Mouse (Mus musculus) forebrain, embryonic 15.5 days (tissue): ENCODE data around the gene Rab40c. TPM values are rescaled to one million over a fixed set of nuclear protein-coding genes. Genes with fewer than 3 reads are reported as not detected.

Source experiments
- ATAC-seq: fragments of 200-750 bp; cut with Nextera tagmentation; replicated peaks from 2 replicates; pipeline ENCODE4 v1.8.0; 2017; ENCODE audit warnings: mild to moderate bottlenecking, moderate TSS enrichment, moderate library complexity
- H3K27ac ChIP-seq: fragments of 300-500 bp; sonication (generic); replicated peaks from 2 replicates; pipeline ENCODE4 v1.5.1; 2015; ENCODE audit warnings: mild to moderate bottlenecking, inconsistent platforms
- H3K27me3 ChIP-seq: fragments of 300-500 bp; sonication (generic); 2 replicates; pipeline ENCODE4 v1.6.1; 2015; ENCODE audit warnings: inconsistent platforms
- H3K36me3 ChIP-seq: fragments of 300-500 bp; sonication (generic); 2 replicates; pipeline ENCODE4 v1.6.1; 2015; ENCODE audit warnings: mild to moderate bottlenecking, inconsistent platforms
- H3K4me1 ChIP-seq: fragments of 300-500 bp; sonication (generic); 2 replicates; pipeline ENCODE4 v1.6.1; 2015; ENCODE audit warnings: inconsistent platforms
- H3K4me2 ChIP-seq: fragments of 300-500 bp; sonication (generic); replicated peaks from 2 replicates; pipeline ENCODE4 v1.6.1; 2015; ENCODE audit warnings: mild to moderate bottlenecking, inconsistent platforms
- H3K4me3 ChIP-seq: fragments of 300-500 bp; sonication (generic); 2 replicates; pipeline ENCODE4 v1.5.1; 2015; ENCODE audit warnings: mild to moderate bottlenecking, inconsistent platforms
- H3K9ac ChIP-seq: fragments of 300-500 bp; sonication (generic); replicated peaks from 2 replicates; pipeline ENCODE4 v1.6.1; 2015; ENCODE audit warnings: mild to moderate bottlenecking, inconsistent platforms
- H3K9me3 ChIP-seq: fragments of 300-500 bp; sonication (generic); 2 replicates; pipeline ENCODE4 v1.6.1; 2016; ENCODE audit warnings: inconsistent platforms
- WGBS: fragments of 180-500 bp; shearing (Covaris S2); methylation state at CpG from one replicate; pipeline ENCODE4 v1.1.7; 2015; ENCODE audit warnings: mixed read lengths; 5-methylcytosine and 5-hydroxymethylcytosine counted together
- polyA plus RNA-seq: library from polyadenylated mRNA; unstranded; fragments of >200 nt; fragmentation: Nextera tagmentation; extraction: Ambion mirVana; gene quantifications from 2 replicates; pipeline ENCODE4 v1.2.1, GENCODE M21; 2015

Gene Rab40c
- polyA plus RNA-seq, 1 experiment from 2014 or later = 52.6 TPM

- Histone ChIP-seq H3K27me3 (no peaks in the 10 kb centered on the region), H3K36me3 (peaks cover 30% of the 10 kb centered on the region), H3K9ac (no peak overlapping the region), H3K9me3 (no peaks in the 10 kb centered on the region), H3K27ac (no peak overlapping the region), H3K4me3 (peak overlapping the region; percentile 55; the same call in 1 of the 2 replicates), H3K4me2 (no peak overlapping the region), H3K4me1 (peaks cover 72% of the 10 kb centered on the region)
- no peak for ATAC-seq
- 95% methylated on average over 7 of the region's 7 CpGs for WGBS
Measured at GRCm38 (mm10) chr17:25835301-25835700, 84.2 kb downstream of the Rab40c start.

DNA sequence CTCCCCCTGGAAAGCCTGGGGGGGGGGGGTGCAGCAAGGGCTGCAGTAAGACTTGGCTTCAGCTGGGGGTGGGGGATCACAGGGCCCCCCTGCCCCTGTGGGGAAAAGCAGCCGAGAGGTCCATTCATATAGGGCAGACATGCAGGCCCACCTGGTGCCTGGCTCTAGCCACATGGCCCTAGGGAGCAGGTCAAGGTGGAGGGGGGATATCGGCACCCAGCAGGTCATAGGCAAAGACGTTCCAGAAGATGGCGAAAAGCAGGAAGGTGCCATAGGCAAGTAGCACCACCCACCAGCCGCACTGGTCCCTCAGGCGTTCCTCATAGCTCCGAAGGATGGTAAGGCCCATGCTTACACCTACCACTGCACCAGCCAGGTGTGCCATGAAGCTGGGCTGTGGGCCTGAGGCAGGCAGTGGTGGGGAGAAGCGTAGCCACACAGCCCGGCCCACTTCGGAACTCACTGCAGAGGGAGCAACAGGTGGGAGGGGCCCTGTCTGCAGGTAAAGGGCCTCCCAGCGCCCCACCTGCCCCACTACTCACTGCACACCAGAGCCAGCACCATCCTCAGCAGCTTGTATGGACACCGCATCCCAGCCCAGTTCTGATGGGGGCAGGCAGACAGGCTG, 84.8 kb downstream of the Rab40c start:
- Histone ChIP-seq H3K36me3 (peaks cover 31% of the 10 kb centered on the region), H3K4me1 (peaks cover 78% of the 10 kb centered on the region), H3K27ac (no peak overlapping the region), H3K9me3 (no peaks in the 10 kb centered on the region), H3K4me2 (peak overlapping the region; percentile 87), H3K4me3 (peak overlapping the region; percentile 55), H3K27me3 (no peaks in the 10 kb centered on the region), H3K9ac (peak overlapping the region; percentile 68; the same call in 1 of the 2 replicates)
- WGBS = 88% methylated on average over 12 of the region's 12 CpGs
- no peak for ATAC-seq

DNA sequence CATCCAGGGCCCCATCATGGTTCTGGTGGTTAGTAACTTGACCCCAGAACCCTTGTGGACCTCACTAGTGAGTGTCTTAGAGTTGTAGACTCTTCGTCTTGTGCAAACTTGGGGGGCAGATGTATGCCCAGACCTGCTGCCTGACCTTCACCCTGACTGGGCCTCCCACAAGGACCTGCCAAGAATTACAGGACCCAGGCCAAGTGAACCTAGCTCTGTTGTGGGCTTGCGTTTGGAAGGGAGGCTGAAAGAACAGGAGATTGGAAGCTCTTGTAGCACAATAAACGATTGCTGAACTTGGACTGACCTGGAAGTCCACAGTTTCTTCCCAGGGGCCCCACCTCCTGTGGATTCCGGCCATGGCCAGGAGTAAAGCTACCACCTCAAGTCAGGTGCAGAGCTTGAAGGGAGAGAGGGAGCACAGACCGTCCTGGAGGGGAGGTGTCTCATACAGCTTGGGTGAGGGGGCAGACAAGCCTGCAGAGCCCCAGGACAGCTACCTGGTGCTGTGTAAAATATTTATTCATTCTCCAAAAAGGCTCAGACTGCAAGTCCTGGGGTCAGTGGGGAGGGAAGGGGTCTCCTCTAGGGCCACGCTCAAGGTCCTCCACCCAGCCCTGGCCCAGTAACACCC, 85.4 kb downstream of the Rab40c start:
- Histone ChIP-seq H3K4me1 (peaks cover 81% of the 10 kb centered on the region), H3K4me3 (peak overlapping the region; percentile 55), H3K27ac (peak overlapping the region; percentile 93), H3K36me3 (peaks cover 25% of the 10 kb centered on the region), H3K27me3 (no peaks in the 10 kb centered on the region), H3K9me3 (no peaks in the 10 kb centered on the region), H3K4me2 (peak overlapping the region; percentile 87), H3K9ac (peak overlapping the region; percentile 68)
- 53% methylated on average over 6 of the region's 6 CpGs for WGBS
- ATAC-seq = no peak

DNA sequence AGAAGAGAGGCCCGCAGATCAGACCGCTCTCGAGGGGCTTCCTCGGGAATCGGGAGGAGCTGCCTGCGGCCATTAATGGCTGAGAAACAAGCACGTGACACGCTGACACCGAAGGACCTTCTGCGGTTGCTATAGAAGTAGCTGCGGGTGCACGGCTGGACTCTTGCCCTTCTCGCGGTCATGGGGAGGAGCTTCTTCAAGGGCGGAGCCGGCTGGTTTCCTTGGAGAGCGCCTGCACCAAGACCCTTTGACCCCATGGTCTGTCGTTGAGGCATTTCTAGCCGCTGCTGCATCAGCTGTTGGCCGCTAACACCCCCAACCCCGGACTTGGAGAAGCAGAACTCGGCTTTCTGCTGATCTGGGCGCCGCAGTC, 86.2 kb downstream of the Rab40c start, which contains the start of gene Stub1:
Gene Stub1, minus strand, starts transcription at position 114 of the 373 bp plus-strand sequence.
- H3K4me1 ChIP-seq = peaks cover 84% of the 10 kb centered on the region
- H3K9me3 ChIP-seq = no peaks in the 10 kb centered on the region
- H3K27ac ChIP-seq = peak within 1 kb of the TSS; percentile 93
- H3K27me3 ChIP-seq = no peaks in the 10 kb centered on the region
- H3K4me2 ChIP-seq = peak within 1 kb of the TSS; percentile 87
- no peak; the same call in 1 of the 2 replicates for ATAC-seq
- under 1% methylated on average over 24 of the region's 24 CpGs for WGBS
- peak within 1 kb of the TSS; percentile 68 for H3K9ac ChIP-seq
- peak within 1 kb of the TSS; percentile 55 for H3K4me3 ChIP-seq
- peaks cover 20% of the 10 kb centered on the region for H3K36me3 ChIP-seq

DNA sequence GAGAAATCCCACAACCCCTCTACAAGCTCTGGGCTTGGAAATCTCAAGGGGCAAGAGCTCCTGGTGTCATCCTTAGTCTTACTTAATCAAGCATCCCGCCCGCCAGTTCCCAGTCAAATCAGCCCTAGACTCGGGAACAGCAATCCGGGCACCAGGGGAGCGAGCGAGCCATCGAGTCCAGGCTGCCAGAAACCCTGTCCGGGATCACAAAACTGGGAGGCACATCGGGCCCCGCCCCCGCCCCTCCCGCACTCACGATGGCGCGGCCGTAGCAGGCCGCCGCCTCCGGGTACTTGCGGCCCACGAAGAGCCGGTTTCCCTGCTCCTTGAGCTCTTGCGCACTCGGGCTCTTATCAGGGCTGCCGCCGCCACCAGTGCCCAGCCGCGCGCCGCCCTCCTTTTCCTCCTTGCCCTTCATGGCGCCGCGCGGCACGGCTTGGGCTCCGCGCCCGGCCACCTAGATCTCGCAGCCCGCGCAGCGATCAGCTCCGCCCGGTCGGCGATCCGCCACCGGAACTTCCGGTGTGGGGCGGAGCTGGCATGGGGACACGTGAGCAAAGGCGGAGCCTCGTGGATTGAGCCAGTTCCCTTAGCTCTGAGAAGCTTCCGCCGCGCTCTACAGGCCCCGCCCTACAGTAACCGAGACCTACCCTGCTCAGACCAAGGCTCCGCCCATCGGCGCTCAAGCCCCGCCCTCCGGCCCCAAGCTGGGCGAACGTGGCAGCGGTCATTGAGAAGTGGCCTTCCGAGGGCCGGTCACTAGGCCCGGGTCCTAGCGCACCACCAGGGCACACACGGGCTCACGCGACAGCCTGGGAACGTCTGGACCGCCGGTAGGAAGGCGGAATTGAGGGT, 86.9 kb downstream of the Rab40c start:
- 0% methylated on average over 75 of the region's 77 CpGs for WGBS
- peak overlapping the region; percentile 87 for H3K4me2 ChIP-seq
- H3K9ac ChIP-seq = peak overlapping the region; percentile 68
- peak; percentile 90 for ATAC-seq
- peaks cover 22% of the 10 kb centered on the region for H3K36me3 ChIP-seq
- no peaks in the 10 kb centered on the region for H3K9me3 ChIP-seq
- peak overlapping the region; percentile 55 for H3K4me3 ChIP-seq
- peak overlapping the region; percentile 93 for H3K27ac ChIP-seq
- H3K27me3 ChIP-seq = no peaks in the 10 kb centered on the region
- H3K4me1 ChIP-seq = peaks cover 84% of the 10 kb centered on the region

Other genes with a start within 250 kb of the Rab40c start
- gene Gng13, start 202.6 kb downstream of the Rab40c start, polyA plus RNA-seq = 1.6 and 1.7 TPM in 2 replicates
- 14.5 and 14.8 TPM in 2 replicates for gene Chtf18, start 192.3 kb downstream of the Rab40c start, polyA plus RNA-seq
- gene Rpusd1, start 192.1 kb downstream of the Rab40c start, polyA plus RNA-seq = 24.2 and 26.3 TPM in 2 replicates
- not detected in 2 replicates for gene Mslnl, start 183.7 kb downstream of the Rab40c start, polyA plus RNA-seq
- 0.31 and 0.72 TPM in 2 replicates for gene Msln, start 165.3 kb downstream of the Rab40c start, polyA plus RNA-seq
- gene Narfl, start 146.0 kb downstream of the Rab40c start, polyA plus RNA-seq = 30.9 and 31.2 TPM in 2 replicates
- gene Haghl, start 134.1 kb downstream of the Rab40c start, polyA plus RNA-seq = 115 and 121 TPM in 2 replicates
- gene Ccdc78, start 133.1 kb downstream of the Rab40c start, polyA plus RNA-seq = 0.17 and 0.26 TPM in 2 replicates
- 71.4 and 84.2 TPM in 2 replicates for gene Fam173a, start 126.8 kb downstream of the Rab40c start, polyA plus RNA-seq
- not detected in 2 replicates for gene AC134908.4, start 124.1 kb downstream of the Rab40c start, polyA plus RNA-seq
- 31.4 and 37.3 TPM in 2 replicates for gene Metrn, start 122.6 kb downstream of the Rab40c start, polyA plus RNA-seq
- 33.2 and 35.3 TPM in 2 replicates for gene Fbxl16, start 110.6 kb downstream of the Rab40c start, polyA plus RNA-seq
- 34.2 and 34.3 TPM in 2 replicates for gene Wdr24, start 96.1 kb downstream of the Rab40c start, polyA plus RNA-seq
- 65.9 and 67.0 TPM in 2 replicates for gene Jmjd8, start 90.9 kb downstream of the Rab40c start, polyA plus RNA-seq
- 308 and 313 TPM in 2 replicates for gene Stub1, start 86.3 kb downstream of the Rab40c start, polyA plus RNA-seq
- 29.1 and 30.8 TPM in 2 replicates for gene Rhbdl1, start 82.4 kb downstream of the Rab40c start, polyA plus RNA-seq
- gene Gm20683, start 78.0 kb downstream of the Rab40c start, polyA plus RNA-seq = 8.3 and 10.1 TPM in 2 replicates
- gene Rhot2, start 74.9 kb downstream of the Rab40c start, polyA plus RNA-seq = 15.2 and 16.1 TPM in 2 replicates
- gene Wdr90, start 58.2 kb downstream of the Rab40c start, polyA plus RNA-seq = 18.8 and 24.8 TPM in 2 replicates
- 14.4 and 16.7 TPM in 2 replicates for gene Mcrip2, start 51.0 kb downstream of the Rab40c start, polyA plus RNA-seq
- gene Mettl26, start 44.7 kb downstream of the Rab40c start, polyA plus RNA-seq = 61.8 and 62.0 TPM in 2 replicates
- gene Wfikkn1, start 38.9 kb downstream of the Rab40c start, polyA plus RNA-seq = 0.55 and 0.60 TPM in 2 replicates
- 51.7 and 53.4 TPM in 2 replicates for gene Pigq, start 25.2 kb upstream of the Rab40c start, polyA plus RNA-seq
- not detected in 2 replicates for gene Nhlrc4, start 25.2 kb upstream of the Rab40c start, polyA plus RNA-seq
- 0.09 TPM in 1 of 2 replicates, not detected in the other for gene A930017K11Rik, start 32.8 kb upstream of the Rab40c start, polyA plus RNA-seq
- 23.9 and 24.8 TPM in 2 replicates for gene Capn15, start 66.1 kb upstream of the Rab40c start, polyA plus RNA-seq
- 34.0 and 36.3 TPM in 2 replicates for gene Rab11fip3, start 149.8 kb upstream of the Rab40c start, polyA plus RNA-seq
- 27.7 and 29.1 TPM in 2 replicates for gene Decr2, start 170.6 kb upstream of the Rab40c start, polyA plus RNA-seq
- gene Nme4, start 175.9 kb upstream of the Rab40c start, polyA plus RNA-seq = 37.1 and 40.7 TPM in 2 replicates
- 2.1 and 2.3 TPM in 2 replicates for gene Tmem8, start 193.6 kb upstream of the Rab40c start, polyA plus RNA-seq
- 206 and 217 TPM in 2 replicates for gene Mrpl28, start 203.8 kb upstream of the Rab40c start, polyA plus RNA-seq
- gene Axin1, start 219.0 kb upstream of the Rab40c start, polyA plus RNA-seq = 11.2 and 17.4 TPM in 2 replicates